Mouse (Mus musculus) layer of hippocampus, adult 8-10 months (tissue): ENCODE measurements around the gene Gmppb. TPM values are rescaled to one million over a fixed set of nuclear protein-coding genes. Genes with fewer than 3 reads are reported as not detected.

Source experiments
- DNase-seq, 2 experiments: peaks; one replicate each; pipeline ENCODE4 v3.0.0; 2022; ENCODE audit warnings: low spot score in 2 of 2
- microRNA-seq, 2 experiments: library from miRNA; unstranded; fragments of <30 nt; microRNA quantifications; one replicate each; pipeline ENCODE4 v1.2.0; 2022
- total RNA-seq, 4 experiments: library from RNA; stranded (reverse); gene quantifications; 2 replicates each; pipeline ENCODE4 v1.2.4; 2022

The Gmppb gene
- total RNA-seq, 4 experiments from 2014 or later = 17.2 to 21.6 (median 19.2) TPM

- no peak for DNase-seq
Observed at GRCm38 (mm10) chr9:108073141-108073930, 24.3 kb downstream of the Gmppb start.

- no peak for DNase-seq
Observed at GRCm38 (mm10) chr9:108080168-108080567, 31.1 kb downstream of the Gmppb start, which contains the start of gene Mst1. Mst1 (plus strand) TSS chr9:108080436.

- no peak for DNase-seq
Observed at GRCm38 (mm10) chr9:108082549-108082948, 33.5 kb downstream of the Gmppb start.

- no peak for DNase-seq
Observed at GRCm38 (mm10) chr9:108082988-108083431, 34.0 kb downstream of the Gmppb start, which contains the start of gene Rnf123. Rnf123 (minus strand) TSS chr9:108083346.

GRCm38 (mm10) chr9:108083561-108083960 lies 34.5 kb downstream of the Gmppb start:
- DNase-seq = no peak

- no peak for DNase-seq
Observed at GRCm38 (mm10) chr9:108085261-108085660, 36.2 kb downstream of the Gmppb start.

GRCm38 (mm10) chr9:108090611-108091120 lies 41.6 kb downstream of the Gmppb start:
- DNase-seq = no peak

GRCm38 (mm10) chr9:108093586-108093985 lies 44.5 kb downstream of the Gmppb start:
- DNase-seq = no peak

GRCm38 (mm10) chr9:108094184-108094941 lies 45.3 kb downstream of the Gmppb start, which contains the start of gene Apeh:
Apeh (minus strand) TSS chr9:108094606.
- peak; percentile 80 to 81 for DNase-seq

- no peak for DNase-seq
Observed at GRCm38 (mm10) chr9:108094998-108095411, 46.0 kb downstream of the Gmppb start.

- DNase-seq = no peak
Observed at GRCm38 (mm10) chr9:108095518-108095917, 46.5 kb downstream of the Gmppb start.

GRCm38 (mm10) chr9:108095949-108096712 lies 47.1 kb downstream of the Gmppb start:
- no peak for DNase-seq

- DNase-seq = no peak
Observed at GRCm38 (mm10) chr9:108099619-108100018, 50.6 kb downstream of the Gmppb start.

Small RNA genes lying within 50 kb of the gene (microRNA-seq; reads per million reads assigned to microRNA genes)
- gene Mir7088 = 0 reads per million in 2 experiments

Other genes with a start within 250 kb of the Gmppb start
- gene Rbm6, start 176.0 kb upstream of the Gmppb start, total RNA-seq = 10 to 100 TPM; 60.2 to 80.8 (median 68.6) TPM
- gene Mon1a, start 161.1 kb upstream of the Gmppb start, total RNA-seq = 10 to 100 TPM; 21.0 to 30.2 (median 27.2) TPM
- gene Mst1r, start 142.4 kb upstream of the Gmppb start, total RNA-seq = 1 to 10 TPM; 1.5 to 3.9 (median 2.5) TPM
- not detected for gene Actl11, start 120.8 kb upstream of the Gmppb start, total RNA-seq
- 100 to 1,000 TPM; 470 to 535 (median 505) TPM for gene Camkv, start 113.6 kb upstream of the Gmppb start, total RNA-seq
- gene Traip, start 99.1 kb upstream of the Gmppb start, total RNA-seq = 10 to 100 TPM; 15.2 to 26.6 (median 19.9) TPM
- 10 to 100 TPM in 2 of 4 experiments, 1 to 10 TPM in 2; 5.8 to 14.1 (median 11.1) TPM for gene Uba7, start 73.7 kb upstream of the Gmppb start, total RNA-seq
- 1 to 10 TPM in 3 of 4 experiments, under 1 TPM in 1; 0.71 to 2.1 (median 1.4) TPM for gene Gm20661, start 66.2 kb upstream of the Gmppb start, total RNA-seq
- 10 to 100 TPM in 3 of 4 experiments, 1 to 10 TPM in 1; 9.5 to 14.1 (median 12.0) TPM for gene Inka1, start 63.4 kb upstream of the Gmppb start, total RNA-seq
- 1 to 10 TPM; 4.0 to 8.2 (median 6.7) TPM for gene Cdhr4, start 56.7 kb upstream of the Gmppb start, total RNA-seq
- gene Gm20662, start 52.9 kb upstream of the Gmppb start, total RNA-seq = 1 to 10 TPM in 2 of 4 experiments, under 1 TPM in 2; 0.78 to 3.9 (median 2.1) TPM
- 100 to 1,000 TPM; 193 to 261 (median 223) TPM for gene Ip6k1, start 46.7 kb upstream of the Gmppb start, total RNA-seq
- gene Amigo3, start 3.9 kb downstream of the Gmppb start, total RNA-seq = 1 to 10 TPM; 1.2 to 2.3 (median 1.6) TPM
- gene Mst1, start 31.2 kb downstream of the Gmppb start, total RNA-seq = not detected
- gene Rnf123, start 34.1 kb downstream of the Gmppb start, total RNA-seq = 100 to 1,000 TPM in 3 of 4 experiments, 10 to 100 TPM in 1; 89.0 to 123 (median 115) TPM
- 10 to 100 TPM; 33.9 to 45.8 (median 35.5) TPM for gene Apeh, start 45.4 kb downstream of the Gmppb start, total RNA-seq
- 100 to 1,000 TPM; 192 to 224 (median 203) TPM for gene Bsn, start 141.1 kb downstream of the Gmppb start, total RNA-seq
- 10 to 100 TPM; 70.4 to 75.9 (median 73.9) TPM for gene Dag1, start 214.7 kb downstream of the Gmppb start, total RNA-seq
- 100 to 1,000 TPM; 106 to 131 (median 116) TPM for gene Nicn1, start 241.2 kb downstream of the Gmppb start, total RNA-seq
- gene Amt, start 247.6 kb downstream of the Gmppb start, total RNA-seq = 10 to 100 TPM; 30.1 to 37.2 (median 34.8) TPM